Mouse (Mus musculus): ENCODE results near the gene BC003965. TPM values are rescaled to one million over a fixed set of nuclear protein-coding genes. Genes with fewer than 3 reads are reported as not detected.
"Not testable (repeated sequence)": the region's sequence is repeated elsewhere in the genome, so short reads cannot be mapped to it uniquely, and the experiment has no call there.

BC003965 gene
- total RNA-seq, 1 experiment from 2014 or later, result 7.0 TPM

DNA sequence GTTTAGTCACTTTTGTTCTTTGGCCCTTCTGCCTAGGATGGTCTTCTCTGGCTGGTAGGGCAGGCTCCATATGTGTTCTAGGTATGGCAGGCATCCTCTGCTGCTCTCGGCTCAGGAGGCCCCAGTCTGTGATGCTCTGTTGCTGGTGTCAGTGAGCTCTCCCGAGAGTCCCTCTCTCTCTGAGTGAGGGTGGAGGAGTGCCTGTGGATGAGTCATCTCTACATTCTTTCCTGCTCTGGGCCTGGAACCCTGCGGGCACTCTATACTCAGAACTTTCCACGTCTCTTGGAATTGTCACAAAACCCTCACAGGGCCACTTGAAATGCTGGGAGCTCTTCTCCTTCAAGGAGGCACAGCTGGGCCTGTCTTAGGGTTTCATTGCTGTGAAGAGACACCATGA lies 27.4 kb downstream of the BC003965 start:
- ATAC-seq (replicated peaks; ENCODE audit: insufficient number of reproducible peaks, low FRiP score, low TSS enrichment, poor library complexity, severe bottlenecking), result no peak

DNA sequence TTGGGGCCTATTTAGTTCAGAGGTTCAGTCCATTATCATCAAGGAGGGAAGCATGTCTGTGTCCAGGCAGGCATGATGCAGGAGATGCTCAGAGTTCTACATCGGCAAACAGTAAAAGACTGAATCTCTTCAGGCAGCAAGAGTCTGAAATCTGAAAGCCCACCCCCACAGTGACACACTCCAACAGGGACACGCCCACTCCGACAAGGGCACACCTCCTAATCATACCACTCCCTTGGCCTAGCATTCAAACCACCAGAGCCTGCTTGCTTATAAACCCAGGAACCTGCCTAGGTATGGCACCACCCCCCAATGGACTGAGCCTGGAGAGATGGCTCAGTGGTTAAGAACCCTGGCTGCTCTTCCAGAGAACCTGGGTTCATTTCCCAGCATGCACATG lies 31.1 kb downstream of the BC003965 start:
- no peak for ATAC-seq (replicated peaks; ENCODE audit: insufficient number of reproducible peaks, low FRiP score, low TSS enrichment, poor library complexity, severe bottlenecking)

DNA sequence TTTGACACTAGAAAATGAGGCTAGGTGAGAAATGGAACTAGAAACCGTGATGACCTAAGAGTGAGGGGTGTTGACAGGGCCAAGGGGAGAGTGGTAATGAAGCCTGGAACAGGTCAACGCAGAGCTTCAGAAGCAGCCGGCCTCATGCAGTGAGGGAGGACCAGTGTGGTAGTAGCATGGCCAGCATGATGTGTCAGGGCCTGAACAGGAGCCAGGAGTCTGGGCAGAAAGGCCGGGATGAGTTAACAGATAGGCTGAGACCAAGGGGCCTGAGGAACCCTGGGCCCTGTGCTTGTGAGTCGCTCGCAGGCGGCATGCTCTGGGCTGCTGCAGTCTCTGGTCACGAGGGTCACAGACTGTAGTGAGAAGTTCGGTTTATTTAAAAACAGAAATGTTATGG lies 34.6 kb downstream of the BC003965 start:
- no peak for ATAC-seq (replicated peaks; ENCODE audit: insufficient number of reproducible peaks, low FRiP score, low TSS enrichment, poor library complexity, severe bottlenecking)

DNA sequence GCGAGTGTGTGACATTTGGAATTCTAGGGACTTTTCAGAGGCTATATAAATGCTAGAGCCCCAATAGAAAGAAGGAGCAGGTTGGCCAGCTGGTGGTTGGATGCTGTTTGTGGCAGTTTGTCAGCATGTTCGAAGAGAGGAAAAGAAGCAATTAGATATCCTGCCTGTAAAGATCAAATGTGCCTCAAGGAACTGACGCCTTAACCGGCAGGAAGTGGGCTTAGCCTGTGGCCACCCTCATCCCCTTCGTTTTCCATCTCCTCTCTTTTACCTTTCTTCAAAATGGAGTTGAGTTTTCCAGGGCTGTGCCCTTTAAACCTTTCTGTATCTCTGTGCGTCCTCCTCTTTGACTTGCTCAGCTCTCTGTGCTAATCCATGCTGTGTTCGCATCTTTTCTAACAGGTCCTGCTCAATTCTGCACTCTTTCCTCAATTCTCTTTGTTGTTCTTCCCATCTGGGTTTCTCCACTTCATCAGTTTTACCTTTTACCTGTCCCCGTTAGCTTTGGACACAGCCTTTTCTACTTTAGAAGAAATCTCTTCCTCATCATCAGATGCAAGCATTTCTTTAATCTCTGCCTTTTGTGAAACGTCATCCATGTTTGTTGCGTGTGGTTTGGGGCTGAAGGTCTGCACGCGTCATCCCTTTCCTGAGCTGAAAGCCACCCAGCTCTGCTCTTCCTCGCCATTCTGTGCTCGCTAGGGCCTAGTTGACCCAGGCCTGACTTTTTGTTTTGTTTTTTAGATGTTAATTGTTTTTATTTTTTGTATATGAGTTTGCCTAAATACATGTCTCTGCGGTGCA lies 35.3 kb downstream of the BC003965 start:
- ATAC-seq (replicated peaks; ENCODE audit: insufficient number of reproducible peaks, low FRiP score, low TSS enrichment, poor library complexity, severe bottlenecking), result no peak

DNA sequence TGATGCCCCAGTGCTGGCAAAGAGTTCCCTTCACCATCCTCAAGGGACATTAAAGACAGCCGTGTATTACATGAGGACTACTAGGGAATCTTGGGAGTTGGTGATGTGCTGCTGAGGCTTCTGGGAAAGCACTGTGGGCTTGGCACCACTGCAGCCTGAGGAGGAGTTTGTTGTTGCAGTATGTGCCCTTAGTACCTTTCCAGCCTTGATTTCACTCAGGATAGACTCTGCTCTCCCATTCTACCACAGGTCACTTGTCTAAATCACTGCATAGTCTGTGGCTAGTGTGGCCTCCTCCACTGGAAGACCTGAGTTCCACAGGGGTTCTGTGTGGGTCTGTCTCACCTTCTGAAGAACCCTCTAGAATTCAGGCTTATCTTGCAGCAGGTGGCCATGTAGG lies 36.4 kb downstream of the BC003965 start:
- no peak for ATAC-seq (replicated peaks; ENCODE audit: insufficient number of reproducible peaks, low FRiP score, low TSS enrichment, poor library complexity, severe bottlenecking)

DNA sequence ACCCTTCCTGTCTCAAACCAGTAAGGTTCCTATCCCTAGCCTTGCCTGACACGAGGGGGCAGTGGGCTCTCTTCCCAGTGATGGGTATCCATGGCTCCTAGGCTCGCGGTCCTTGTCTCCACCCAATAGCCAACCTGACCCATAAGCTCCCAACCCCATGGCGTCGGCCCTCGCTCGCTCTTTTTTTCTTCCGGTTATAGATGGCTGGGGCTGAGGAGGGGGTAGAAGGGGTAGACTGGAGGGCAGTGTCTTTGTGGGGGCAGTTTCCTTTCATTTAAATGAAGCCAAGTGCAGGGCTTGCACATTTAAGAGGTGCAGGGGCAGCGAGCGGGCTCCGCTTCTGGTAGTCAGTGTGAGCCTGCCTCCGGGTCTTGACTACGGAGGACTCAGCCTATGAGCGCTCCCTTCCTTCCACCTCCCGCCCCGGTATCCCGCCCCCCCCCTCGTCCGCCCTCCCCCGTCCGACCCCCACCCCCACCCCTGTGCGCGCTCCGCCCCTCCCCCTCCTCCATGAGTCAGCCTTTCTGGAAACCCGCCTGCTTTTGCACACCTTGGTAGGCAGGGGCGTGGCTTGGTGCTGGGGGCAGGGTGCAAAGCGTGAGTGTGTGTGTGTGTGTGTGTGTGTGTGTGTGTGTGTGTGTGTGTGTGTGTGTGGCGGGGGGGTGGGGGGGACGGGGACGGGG lies 37.6 kb downstream of the BC003965 start:
- ATAC-seq (replicated peaks; ENCODE audit: insufficient number of reproducible peaks, low FRiP score, low TSS enrichment, poor library complexity, severe bottlenecking), result peak; percentile 20; the same call in 1 of the 2 replicates

DNA sequence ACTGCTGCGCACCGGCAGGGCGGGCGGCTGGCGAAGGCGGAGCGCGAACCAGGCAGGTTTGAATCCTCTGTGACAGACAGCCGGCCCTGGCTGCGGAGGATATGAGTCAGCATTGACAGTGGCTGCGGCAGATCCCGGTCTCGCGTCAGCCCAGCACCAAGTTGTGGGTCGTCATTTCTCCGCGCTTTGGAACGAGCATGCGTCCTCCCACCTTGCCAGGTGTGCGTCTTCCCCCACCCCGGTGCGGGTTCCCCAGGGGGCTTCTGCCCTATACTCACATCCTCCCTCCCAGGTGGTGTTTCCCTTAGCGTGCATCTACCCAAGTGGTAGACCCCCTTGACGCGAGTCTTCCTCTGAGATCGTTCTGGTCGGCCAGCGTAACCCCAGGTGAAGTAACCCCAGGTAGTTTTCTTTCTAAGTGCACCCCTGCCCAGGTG lies 38.2 kb downstream of the BC003965 start:
- 0 out of 2 replicates have a peak, but pooled peaks have one; percentile 25 for ATAC-seq (replicated peaks; ENCODE audit: insufficient number of reproducible peaks, low FRiP score, low TSS enrichment, poor library complexity, severe bottlenecking)

DNA sequence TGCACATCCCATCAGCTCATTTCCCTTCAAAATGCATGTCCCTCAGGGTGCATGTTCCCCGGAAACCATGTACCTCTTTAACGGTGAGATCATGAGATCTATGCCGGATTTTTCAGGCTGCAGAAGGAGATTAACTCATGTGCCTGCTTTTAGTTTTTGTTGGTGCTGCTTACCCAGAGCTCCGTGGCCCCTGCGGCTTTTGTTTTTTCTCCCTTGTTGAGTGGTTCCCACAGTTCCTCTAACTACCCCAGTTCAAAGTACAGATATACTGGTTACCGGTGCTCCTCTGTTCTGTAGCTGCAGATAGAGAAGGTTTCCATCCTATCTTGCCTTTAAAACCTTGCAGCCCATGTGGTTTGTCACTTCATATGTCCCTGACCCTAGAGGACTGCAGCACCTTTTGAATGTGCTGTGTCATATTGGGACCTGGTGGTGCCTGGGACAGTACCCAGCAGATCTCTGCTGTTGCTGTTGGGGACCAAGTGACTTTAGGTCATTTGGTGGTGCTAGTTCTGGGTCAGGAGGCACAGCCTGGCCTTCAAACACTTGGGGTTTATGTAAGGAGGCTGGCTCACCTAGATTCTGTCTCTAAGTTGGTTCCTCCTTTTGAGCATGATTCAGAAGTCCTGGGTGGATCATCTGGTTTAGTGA lies 38.7 kb downstream of the BC003965 start:
- no peak for ATAC-seq (replicated peaks; ENCODE audit: insufficient number of reproducible peaks, low FRiP score, low TSS enrichment, poor library complexity, severe bottlenecking)

DNA sequence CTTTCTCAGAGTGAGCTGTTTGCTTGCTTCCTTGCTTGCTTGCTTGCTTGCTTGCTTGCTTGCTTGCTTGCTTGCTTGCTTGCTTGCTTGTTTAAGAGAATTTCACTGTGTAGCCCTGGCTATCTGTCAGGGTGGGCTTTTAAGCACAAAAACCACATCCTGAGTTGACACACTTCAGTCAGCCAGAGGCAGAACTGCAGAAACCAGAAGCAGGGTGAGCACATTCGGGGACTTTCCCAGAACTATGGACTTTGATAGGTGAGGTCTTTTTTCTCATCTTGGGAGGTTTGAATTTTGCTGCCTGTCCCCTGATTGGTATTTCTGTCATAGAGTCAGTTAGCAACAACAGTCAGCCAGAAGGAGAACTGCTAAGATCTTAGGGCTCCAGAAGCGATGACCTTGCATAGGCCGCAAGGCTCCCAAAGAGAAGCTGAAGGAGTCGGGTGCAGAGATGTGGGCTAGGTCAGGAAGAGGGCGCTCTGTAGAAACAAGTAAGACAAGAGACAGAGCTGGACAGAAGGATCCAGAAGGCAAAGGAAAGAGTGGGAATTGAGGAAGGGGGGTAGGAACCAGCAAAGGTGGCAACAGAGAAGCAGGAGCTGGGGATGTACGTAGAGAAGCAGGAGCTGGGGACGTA lies 40.4 kb downstream of the BC003965 start:
- ATAC-seq (replicated peaks; ENCODE audit: insufficient number of reproducible peaks, low FRiP score, low TSS enrichment, poor library complexity, severe bottlenecking), result no peak

DNA sequence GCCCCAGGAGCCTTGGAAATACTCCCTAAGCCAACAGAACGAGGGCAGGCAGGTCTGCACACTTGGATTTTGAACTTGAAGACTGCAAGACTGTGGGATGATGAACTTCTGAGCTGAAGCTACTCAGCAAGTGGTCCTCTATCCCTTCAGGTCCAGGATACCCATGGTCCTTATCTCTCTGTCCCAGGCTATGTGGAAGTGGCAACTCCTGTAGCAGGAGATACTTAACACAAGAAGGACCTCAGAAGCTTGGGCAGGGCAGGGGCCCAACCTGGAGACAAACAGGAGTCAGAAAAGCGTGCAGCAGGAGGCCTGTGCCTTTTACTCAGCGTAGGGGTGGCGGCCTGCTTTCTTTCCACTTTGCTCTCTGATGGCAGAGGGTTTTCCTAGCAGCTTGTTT lies 41.3 kb downstream of the BC003965 start:
- ATAC-seq (replicated peaks; ENCODE audit: insufficient number of reproducible peaks, low FRiP score, low TSS enrichment, poor library complexity, severe bottlenecking), result no peak

DNA sequence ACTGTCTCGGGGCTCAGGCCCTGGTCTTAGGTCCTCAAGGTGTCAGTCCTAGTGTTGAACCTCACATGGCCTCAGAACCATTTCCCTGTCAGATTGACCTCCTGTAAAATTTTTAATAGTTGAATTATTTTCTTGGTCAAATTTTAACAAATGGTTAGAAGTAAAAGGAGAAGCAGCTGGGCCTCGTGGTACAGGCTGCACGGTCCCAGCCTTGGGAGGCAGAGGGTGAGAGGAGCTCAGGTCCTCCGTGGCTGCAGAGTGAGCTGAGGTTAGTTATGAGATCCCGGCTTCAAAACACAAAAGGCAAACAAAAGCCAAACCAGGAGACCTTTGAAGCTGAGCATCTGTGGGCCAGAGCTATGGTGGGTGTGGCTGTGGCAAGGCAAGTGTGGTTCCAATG lies 43.6 kb downstream of the BC003965 start:
- no peak for ATAC-seq (replicated peaks; ENCODE audit: insufficient number of reproducible peaks, low FRiP score, low TSS enrichment, poor library complexity, severe bottlenecking)

DNA sequence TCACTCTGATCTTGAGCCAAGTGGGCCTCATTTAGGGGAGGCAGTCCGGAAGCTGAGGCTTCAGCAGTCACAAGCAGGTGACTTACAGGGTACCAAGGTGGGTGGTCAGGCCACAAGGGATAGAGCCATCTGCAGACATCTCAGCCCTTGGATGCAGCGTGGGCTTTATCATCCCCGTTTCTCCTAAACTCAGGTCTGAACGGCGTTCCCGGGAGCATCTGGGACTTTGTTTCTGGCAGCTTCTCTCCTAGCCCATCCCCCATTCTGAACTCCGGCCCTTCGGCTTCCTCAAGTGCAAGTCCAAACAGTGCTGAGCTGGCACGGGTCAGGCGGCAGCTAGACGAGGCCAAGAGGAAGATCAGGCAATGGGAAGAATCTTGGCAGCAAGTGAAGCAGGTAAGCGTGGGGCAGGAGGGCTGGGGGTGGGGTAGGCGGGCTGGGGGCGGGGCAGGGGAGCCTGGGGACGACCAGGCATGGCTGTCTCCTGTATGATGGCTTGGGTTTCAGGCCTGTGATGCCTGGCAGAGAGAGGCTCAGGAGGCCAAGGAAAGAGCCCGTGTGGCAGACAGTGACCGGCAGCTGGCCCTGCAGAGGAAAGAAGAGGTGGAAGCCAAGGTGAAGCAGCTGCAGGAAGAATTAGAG lies 45.8 kb downstream of the BC003965 start:
- ATAC-seq (replicated peaks; ENCODE audit: insufficient number of reproducible peaks, low FRiP score, low TSS enrichment, poor library complexity, severe bottlenecking), result not testable (repeated sequence)

DNA sequence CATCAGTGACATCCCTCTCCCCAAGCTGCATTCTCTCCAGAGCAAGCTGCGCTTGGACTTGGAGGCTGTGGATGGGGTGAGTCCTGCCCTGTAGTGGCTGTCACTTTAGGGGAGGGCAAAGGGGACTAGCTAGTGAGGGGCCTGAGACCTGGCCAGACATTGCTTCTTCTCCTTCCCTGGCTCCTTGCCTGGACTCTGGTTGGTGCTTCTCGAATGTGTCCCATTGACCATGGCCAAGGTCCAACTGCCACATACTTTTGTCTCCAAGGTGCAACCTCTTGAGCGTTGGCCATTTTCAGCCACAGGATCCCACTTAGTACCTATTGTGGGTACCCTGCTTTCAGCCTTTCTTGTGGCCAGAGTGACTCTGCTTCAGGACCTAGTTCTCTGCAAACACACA lies 46.3 kb downstream of the BC003965 start:
- ATAC-seq (replicated peaks; ENCODE audit: insufficient number of reproducible peaks, low FRiP score, low TSS enrichment, poor library complexity, severe bottlenecking), result no peak

DNA sequence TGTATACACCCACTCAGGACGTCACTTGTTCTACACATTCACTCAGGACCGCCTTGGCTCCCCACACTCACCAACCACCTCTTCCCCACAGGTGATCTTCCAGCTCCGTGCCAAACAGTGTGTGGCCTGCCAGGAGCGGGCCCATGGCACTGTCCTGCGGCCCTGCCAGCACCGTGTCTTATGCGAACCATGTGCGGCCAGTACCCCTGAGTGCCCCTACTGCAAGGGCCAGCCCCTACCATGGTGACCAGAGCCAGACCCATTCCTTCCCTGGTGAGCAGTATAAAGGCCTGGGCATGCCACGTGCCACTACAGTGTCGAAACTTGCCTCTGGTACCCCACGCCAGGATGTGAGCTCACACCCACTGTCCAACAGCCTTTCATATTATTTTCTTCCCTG lies 47.3 kb downstream of the BC003965 start:
- ATAC-seq (replicated peaks; ENCODE audit: insufficient number of reproducible peaks, low FRiP score, low TSS enrichment, poor library complexity, severe bottlenecking), result not testable (repeated sequence)

DNA sequence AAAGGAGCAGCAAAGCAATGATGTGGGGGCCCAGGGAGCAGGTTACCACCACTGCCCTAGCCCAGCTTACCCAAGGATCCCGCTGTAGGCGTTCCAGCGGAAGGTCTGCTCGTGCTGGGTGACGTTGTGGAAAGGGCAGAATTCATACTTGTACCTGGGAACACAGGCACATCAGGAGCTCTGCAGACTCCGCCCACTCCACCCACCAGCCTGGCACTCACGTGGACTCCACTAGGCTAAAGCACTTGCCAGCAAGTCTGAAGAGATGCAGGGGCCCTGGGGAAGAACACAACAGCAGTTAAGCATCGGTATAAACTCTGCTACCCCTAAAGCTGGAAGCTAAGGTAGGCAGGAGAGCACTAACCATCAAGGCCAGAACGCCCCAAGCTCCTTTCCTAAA lies 51.3 kb downstream of the BC003965 start:
- ATAC-seq (replicated peaks; ENCODE audit: insufficient number of reproducible peaks, low FRiP score, low TSS enrichment, poor library complexity, severe bottlenecking), result no peak
